Mouse (Mus musculus) CH12.LX (cell line): ENCODE results near the gene Taf5l.

ENCODE experiments used
- BHLHE40 ChIP-seq: IDR thresholded peaks from 2 replicates; pipeline ENCODE4 v1.6.1; 2011; ENCODE audit warnings: mild to moderate bottlenecking, low read depth, low read length, improper control_type of control experiment
- CHD2 ChIP-seq: IDR thresholded peaks from 2 replicates; pipeline ENCODE4 v1.6.1; 2011; ENCODE audit warnings: low read length, improper control_type of control experiment
- CTCF ChIP-seq, 2 experiments: IDR thresholded peaks in 1 of 2; conservative IDR thresholded peaks in 1 of 2; 2 replicates each; pipeline ENCODE4 v1.5.1; 2011 to 2012; ENCODE audit warnings: low read depth in 2 of 2, low read length in 2 of 2, improper control_type of control experiment in 1 of 2, inconsistent platforms in 1 of 2, mild to moderate bottlenecking in 1 of 2, moderate library complexity in 1 of 2
- EP300 ChIP-seq: IDR thresholded peaks from 2 replicates; pipeline ENCODE4 v1.6.1; 2011; ENCODE audit warnings: low read length, improper control_type of control experiment
- HCFC1 ChIP-seq: IDR thresholded peaks from 2 replicates; pipeline ENCODE4 v1.6.1; 2012; ENCODE audit warnings: low read depth, mild to moderate bottlenecking, inconsistent platforms, low read length, improper control_type of control experiment
- MAFK ChIP-seq: IDR thresholded peaks from 2 replicates; pipeline ENCODE4 v1.6.1; 2011; ENCODE audit warnings: low read length, improper control_type of control experiment; ENCODE audit not compliant: insufficient replicate concordance
- MAX ChIP-seq: IDR thresholded peaks from 2 replicates; pipeline ENCODE4 v1.6.1; 2011; ENCODE audit warnings: low read length, improper control_type of control experiment
- MAZ ChIP-seq: IDR thresholded peaks from 2 replicates; pipeline ENCODE4 v1.6.1; 2012; ENCODE audit warnings: low read depth, mild to moderate bottlenecking, inconsistent platforms, low read length, improper control_type of control experiment, moderate library complexity
- POLR2A ChIP-seq: IDR thresholded peaks from 2 replicates; pipeline ENCODE4 v1.6.1; 2011; ENCODE audit warnings: low read depth, mild to moderate bottlenecking, improper control_type of control experiment, low read length
- SMC3 ChIP-seq: IDR thresholded peaks from 2 replicates; pipeline ENCODE4 v1.6.1; 2011; ENCODE audit warnings: low read depth, low read length, improper control_type of control experiment
- TCF12 ChIP-seq: IDR thresholded peaks from 2 replicates; pipeline ENCODE4 v1.6.1; 2014; ENCODE audit warnings: low read depth, mild to moderate bottlenecking, inconsistent platforms, low read length, improper control_type of control experiment
- ZC3H11A ChIP-seq: IDR thresholded peaks from 2 replicates; pipeline ENCODE4 v1.6.1; 2012; ENCODE audit warnings: low read depth, mild to moderate bottlenecking, inconsistent platforms, low read length, improper control_type of control experiment
- ZMIZ1 ChIP-seq: IDR thresholded peaks from 2 replicates; pipeline ENCODE4 v1.6.1; 2012; ENCODE audit warnings: low read depth, mild to moderate bottlenecking, inconsistent platforms, low read length, improper control_type of control experiment
- ZNF384 ChIP-seq: IDR thresholded peaks from 2 replicates; pipeline ENCODE4 v1.6.1; 2012; ENCODE audit warnings: low read depth, low read length, improper control_type of control experiment, inconsistent platforms

DNA sequence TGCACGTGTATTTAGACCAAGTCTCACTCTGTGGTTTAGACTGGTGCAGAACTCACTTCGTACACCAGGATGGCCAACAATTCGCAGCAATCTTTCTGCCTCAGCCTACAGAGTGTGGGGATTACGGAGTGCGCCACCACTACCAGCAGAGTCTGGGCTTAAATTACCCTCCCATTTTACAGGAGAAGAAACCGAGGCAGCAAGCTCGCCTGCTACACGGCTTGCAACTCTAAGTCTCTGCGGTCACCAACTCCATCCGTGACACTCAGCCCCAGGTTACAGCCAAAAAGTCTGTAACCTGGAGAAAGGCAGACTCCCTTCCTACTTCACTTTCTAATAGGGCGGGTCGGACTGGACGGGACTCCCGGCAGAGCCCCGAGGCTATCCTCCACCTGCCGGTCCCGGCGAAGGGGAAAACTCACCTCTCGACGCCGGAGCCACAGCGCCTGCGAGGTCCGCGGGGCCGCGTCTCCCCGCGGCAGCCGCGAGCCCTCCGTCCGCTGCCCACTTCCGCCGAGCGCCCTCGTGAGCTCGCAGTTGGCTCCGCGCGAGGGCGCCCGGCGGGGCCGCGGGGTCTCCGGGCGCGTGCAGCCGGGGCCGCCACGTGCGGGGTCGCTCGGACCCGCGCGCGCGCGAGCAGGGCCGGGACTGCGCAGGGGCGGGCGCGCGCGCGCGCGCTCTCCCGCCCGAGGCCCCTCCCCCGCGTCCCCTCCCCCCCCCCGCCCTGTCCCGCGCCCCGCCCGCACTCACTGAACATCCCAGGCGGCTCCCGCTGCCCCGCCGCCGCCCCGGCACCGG, 559 bp downstream of the Taf5l start:
- no peak; the same call in 1 of the 2 replicates for TF ChIP-seq POLR2A
- TF ChIP-seq TCF12, result no peak
- TF ChIP-seq BHLHE40, result peak; percentile 85
- TF ChIP-seq ZC3H11A, result no peak
- TF ChIP-seq ZNF384, result no peak
- TF ChIP-seq CHD2, result no peak
- no peak for TF ChIP-seq MAZ
- TF ChIP-seq CTCF (conservative IDR thresholded peaks at IDR 0.05 in 1 of 2, IDR thresholded peaks at IDR 0.05 in 1 of 2; ENCODE audit: low read depth in 2 of 2, low read length in 2 of 2), result no peak
- TF ChIP-seq EP300, result no peak
- TF ChIP-seq SMC3, result no peak
- no peak for TF ChIP-seq HCFC1
- TF ChIP-seq MAFK, result no peak
- TF ChIP-seq ZMIZ1, result no peak
- peak; percentile 67 for TF ChIP-seq MAX
